Mouse (Mus musculus) ovary, postnatal 14 days (tissue): ENCODE results near the gene Luc7l3.

Experiments
- DNase-seq: peaks from one replicate; pipeline ENCODE4 v3.0.0; 2022; ENCODE audit warnings: low spot score

Luc7l3 gene

DNA sequence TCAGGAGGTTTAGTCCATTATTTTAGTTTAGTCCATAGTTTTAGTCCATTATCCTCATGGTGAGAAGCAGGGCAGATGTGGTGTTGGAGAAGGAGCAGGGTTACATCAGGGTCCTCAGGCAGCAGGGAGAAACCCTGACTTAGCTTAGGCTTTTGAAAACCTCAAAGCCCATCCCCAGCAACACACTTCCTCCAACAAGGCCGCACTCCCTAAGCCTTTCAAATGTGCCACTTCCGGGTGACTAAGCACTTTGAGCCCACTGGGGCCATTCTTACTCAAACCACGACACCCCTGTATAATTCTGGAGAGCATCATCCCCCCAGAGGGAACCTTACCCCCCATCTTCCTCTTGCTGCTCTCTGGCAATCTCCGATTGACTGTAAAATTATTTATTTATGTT lies 62.0 kb downstream of the Luc7l3 start:
- DNase-seq = no peak

- DNase-seq = no peak
These were observed 63.8 kb downstream of the Luc7l3 start for GRCm38 (mm10) chr11:94257987-94258386.

DNA sequence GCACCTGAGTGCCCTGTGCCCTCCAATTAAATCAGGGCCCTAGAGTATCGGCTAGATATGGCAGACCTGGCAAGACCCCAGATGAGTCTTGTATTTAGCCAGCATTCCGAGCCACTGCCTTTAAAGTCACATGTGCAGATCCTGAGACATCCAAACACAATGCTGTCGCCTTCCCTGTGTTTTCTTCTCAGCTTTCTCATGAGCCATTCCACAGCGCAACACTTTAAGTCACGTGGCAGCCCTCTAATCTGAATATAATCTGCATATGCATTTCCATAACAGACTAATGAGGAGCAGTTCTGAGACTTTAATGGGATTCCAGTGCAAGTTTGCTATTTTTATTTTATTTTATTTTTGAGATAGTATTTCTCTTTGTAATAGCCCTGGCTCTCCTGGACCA lies 66.1 kb downstream of the Luc7l3 start:
- no peak for DNase-seq

- no peak for DNase-seq
These were observed 68.1 kb downstream of the Luc7l3 start for GRCm38 (mm10) chr11:94253691-94254090.

GRCm38 (mm10) chr11:94253156-94253555 lies 68.6 kb downstream of the Luc7l3 start:
- no peak for DNase-seq

- no peak for DNase-seq
These were observed 75.1 kb downstream of the Luc7l3 start for GRCm38 (mm10) chr11:94246789-94247061.

DNA sequence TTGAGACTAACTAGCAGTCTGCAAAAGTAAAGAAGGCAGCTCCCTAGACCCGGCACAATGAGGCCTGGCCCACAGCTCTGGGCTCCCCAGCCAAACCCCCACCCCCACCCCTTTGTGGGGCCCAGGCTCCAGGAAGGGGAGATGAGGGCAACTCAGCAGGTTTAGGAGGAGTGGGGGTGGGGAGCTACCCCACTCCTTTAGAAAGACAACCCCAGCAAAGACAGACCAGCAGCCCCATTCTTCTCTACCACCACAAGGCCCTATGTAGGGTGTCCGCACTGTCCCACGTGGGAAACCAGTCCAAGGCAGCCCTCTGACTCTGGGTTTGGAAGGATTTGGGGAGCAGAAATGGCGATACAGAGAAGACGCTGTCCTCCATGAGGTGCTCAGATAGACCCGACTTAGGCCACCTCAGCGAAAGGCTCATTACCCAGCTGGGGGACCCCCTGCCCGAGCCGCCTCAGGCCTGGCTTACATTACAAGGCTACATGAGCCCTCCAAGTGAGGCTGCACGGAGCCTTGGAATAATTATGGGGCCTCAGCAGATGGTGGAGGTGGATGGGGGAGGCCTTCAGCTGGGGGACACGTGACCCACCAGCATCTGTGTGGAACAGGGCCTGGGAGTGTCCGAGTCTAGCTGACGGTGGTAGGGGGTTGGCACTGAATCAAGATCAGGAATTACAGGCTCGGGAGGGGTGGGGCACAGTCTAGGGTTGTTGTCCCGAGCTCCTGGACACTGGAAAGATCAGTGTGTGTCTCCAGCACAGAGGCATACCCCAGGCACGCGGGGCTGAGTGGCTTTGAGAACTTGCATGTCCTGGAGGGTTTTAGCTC lies 75.6 kb downstream of the Luc7l3 start, which contains the start of gene Wfikkn2:
Gene Wfikkn2 (minus strand): TSS at position 51 of the 834 bp plus-strand sequence.
- DNase-seq = no peak

DNA sequence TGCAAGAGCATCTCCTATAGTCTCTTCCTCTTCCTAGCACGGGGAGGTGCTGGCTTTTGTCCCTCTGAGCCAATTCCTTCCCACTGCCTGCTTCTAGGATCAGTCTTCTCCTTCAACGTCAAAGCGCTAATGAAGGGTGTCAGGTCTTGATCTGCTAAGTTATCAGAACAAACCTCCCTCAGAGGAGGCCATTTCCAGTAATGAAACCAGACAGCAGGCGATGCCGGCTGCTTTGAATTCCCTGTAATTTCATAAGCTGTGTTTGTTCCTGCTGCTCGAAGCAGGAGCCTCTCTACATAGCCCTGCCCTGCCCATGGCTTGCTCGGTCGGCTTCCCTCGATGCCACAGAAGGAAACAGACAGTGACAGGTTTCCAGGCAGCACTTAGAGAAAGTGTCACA lies 77.4 kb downstream of the Luc7l3 start:
- DNase-seq = no peak

GRCm38 (mm10) chr11:94243422-94244180 lies 78.2 kb downstream of the Luc7l3 start:
- no peak for DNase-seq

- DNase-seq = no peak
These were observed 78.9 kb downstream of the Luc7l3 start for GRCm38 (mm10) chr11:94242760-94243421.

- no peak for DNase-seq
These were observed 82.1 kb downstream of the Luc7l3 start for GRCm38 (mm10) chr11:94239706-94240105.

DNA sequence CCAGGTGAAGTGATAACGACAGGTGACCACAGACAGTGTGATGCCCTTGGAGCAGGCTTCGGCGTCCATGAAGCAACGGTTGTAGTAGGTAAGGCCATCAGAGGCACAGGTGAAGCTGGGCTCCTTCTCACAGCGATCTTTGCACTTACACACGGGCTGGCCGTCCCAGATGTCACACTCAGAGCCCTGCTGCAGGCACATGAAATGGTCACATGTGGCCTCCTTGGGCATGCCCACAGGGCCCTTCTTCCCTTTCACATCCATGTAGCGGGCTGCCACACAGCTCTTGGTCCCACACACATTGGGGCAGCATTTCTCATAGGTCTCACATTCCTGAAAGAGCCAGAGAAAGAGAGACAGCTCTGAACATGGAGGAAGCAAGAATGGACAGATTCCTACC lies 83.0 kb downstream of the Luc7l3 start:
- DNase-seq = no peak
